Mouse (Mus musculus) ES-CJ7 (cell line): Measurements from ENCODE around the gene Mydgf.
A peak's percentile ranks its signal among the peaks of the same experiment; 100 is the strongest.

Experiments used
- DNase-seq: peaks from one replicate; pipeline ENCODE4 v3.0.0; 2011; ENCODE audit warnings: low read depth, low spot score

The Mydgf gene

GRCm38 (mm10) chr17:56194357-56194756, 10.6 kb upstream of the Mydgf start:
- no peak for DNase-seq

- DNase-seq = no peak
Measured at GRCm38 (mm10) chr17:56191266-56191665, 7.5 kb upstream of the Mydgf start.

- DNase-seq = peak; percentile 44
Measured at GRCm38 (mm10) chr17:56185281-56186141, 1.8 kb upstream of the Mydgf start.

GRCm38 (mm10) chr17:56182975-56183657, 604 bp downstream of the Mydgf start:
- DNase-seq = peak; percentile 65

GRCm38 (mm10) chr17:56175416-56175815, 8.3 kb downstream of the Mydgf start:
- DNase-seq = no peak

GRCm38 (mm10) chr17:56173401-56174046, 10.2 kb downstream of the Mydgf start:
- no peak for DNase-seq

- no peak for DNase-seq
Measured at GRCm38 (mm10) chr17:56171881-56172280, 11.8 kb downstream of the Mydgf start.

- DNase-seq = no peak
Measured at GRCm38 (mm10) chr17:56171456-56171855, 12.3 kb downstream of the Mydgf start.

GRCm38 (mm10) chr17:56170636-56171035, 13.1 kb downstream of the Mydgf start:
- no peak for DNase-seq

- DNase-seq = no peak
Measured at GRCm38 (mm10) chr17:56169830-56170229, 13.9 kb downstream of the Mydgf start.

GRCm38 (mm10) chr17:56165671-56166070, 18.0 kb downstream of the Mydgf start:
- DNase-seq = no peak

- DNase-seq = no peak
Measured at GRCm38 (mm10) chr17:56164510-56164909, 19.2 kb downstream of the Mydgf start.

- no peak for DNase-seq
Measured at GRCm38 (mm10) chr17:56163523-56164102, 20.1 kb downstream of the Mydgf start.

GRCm38 (mm10) chr17:56162231-56162774, 21.4 kb downstream of the Mydgf start, which contains the start of gene Tnfaip8l1:
TSS of gene Tnfaip8l1 (plus strand) at chr17:56162477.
- DNase-seq = peak; percentile 94

GRCm38 (mm10) chr17:56159729-56160128, 24.0 kb downstream of the Mydgf start:
- peak; percentile 77 for DNase-seq

GRCm38 (mm10) chr17:56153643-56154042, 30.1 kb downstream of the Mydgf start:
- no peak for DNase-seq

GRCm38 (mm10) chr17:56149897-56150296, 33.8 kb downstream of the Mydgf start:
- DNase-seq = no peak

- no peak for DNase-seq
Measured at GRCm38 (mm10) chr17:56148790-56149618, 34.7 kb downstream of the Mydgf start.

- no peak for DNase-seq
Measured at GRCm38 (mm10) chr17:56148280-56148679, 35.4 kb downstream of the Mydgf start.

GRCm38 (mm10) chr17:56147420-56147819, 36.3 kb downstream of the Mydgf start:
- DNase-seq = no peak

- DNase-seq = no peak
Measured at GRCm38 (mm10) chr17:56146131-56146530, 37.6 kb downstream of the Mydgf start.
